Mouse (Mus musculus) CD4-positive, CD25-positive, alpha-beta regulatory T cell, adult 2 months (primary cell): ENCODE data around the gene App.

ENCODE experiments used
- DNase-seq: peaks from one replicate; pipeline ENCODE4 v3.0.0-alpha.2; 2012; ENCODE audit warnings: low read depth, low spot score

App gene

DNA sequence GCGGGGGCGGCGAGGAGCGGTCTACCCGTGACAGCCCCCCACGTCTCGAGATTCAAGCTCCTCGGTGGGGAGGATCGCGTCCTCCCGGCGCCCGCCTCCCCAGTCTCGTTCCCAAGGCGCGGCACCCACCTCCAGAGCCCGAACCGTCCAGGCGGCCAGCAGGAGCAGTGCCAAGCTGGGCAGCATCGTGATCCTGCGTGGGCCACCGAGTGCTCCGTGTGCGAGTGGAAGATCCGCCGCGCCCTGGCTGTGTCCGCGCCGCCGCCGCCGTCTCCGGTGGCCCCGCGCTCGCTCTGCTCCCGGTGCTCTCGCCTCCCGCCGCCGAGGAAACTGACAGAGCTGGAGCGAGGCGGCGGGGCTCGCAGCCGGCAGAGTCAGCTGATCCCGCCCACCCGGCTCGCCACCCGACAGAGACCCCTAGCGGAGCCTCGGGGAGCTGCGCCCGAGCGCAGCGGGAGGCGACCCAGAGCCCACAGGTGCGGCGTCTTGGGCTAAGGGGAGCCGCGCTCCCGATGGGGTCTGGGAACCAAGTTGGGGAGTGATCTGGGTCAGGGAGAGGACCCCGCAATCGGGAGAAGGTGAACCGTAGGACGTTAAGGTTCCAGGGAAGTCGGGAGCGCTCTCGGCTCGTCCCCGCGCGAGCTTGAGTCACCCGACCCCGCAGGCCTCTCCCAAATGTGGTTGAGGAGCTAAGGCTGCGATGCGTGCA, at the start of gene App:
Gene App (minus strand): TSS at position 394 of the 709 bp plus-strand sequence.
- peak; percentile 60 for DNase-seq

DNA sequence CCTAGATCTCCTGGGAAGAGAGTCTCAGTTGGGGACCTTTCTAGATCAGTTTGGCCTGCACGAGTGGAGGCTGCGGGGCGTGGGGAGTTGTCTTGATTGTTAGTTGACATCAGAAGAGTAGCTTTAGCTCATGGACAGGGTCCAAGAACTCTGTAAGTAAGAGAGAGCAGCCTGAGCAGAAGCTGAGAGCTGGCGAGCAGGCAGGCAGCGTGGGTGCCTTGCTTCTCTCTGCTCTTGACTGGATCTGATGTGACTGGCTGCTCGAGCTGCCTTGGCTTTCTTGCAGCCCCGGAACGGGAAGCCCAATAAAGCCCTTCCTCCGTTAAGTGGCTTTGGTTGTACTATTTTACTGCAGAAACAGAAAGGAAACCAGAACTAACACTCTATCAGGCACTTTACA, 42.3 kb upstream of the App start:
- DNase-seq = no peak

DNA sequence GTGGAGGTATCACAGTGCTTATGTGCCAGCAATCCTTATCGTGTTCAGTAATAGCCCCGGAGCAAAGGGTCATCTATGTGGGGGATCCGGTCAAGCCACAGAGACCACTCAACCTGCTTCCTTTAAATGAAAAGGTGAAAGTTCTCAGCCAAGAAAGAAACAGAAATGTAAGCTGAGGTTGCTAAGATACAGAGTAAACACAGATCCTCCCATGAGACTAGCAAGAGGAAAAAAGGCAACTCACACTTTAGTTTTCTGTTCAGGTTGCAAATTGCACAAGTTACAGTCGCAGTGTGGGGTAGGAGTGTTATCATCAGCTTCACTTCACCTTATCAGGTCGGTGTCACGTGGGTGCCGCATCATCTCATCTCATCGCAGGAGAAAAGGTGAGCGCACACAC, 41.6 kb upstream of the App start:
- no peak for DNase-seq

DNA sequence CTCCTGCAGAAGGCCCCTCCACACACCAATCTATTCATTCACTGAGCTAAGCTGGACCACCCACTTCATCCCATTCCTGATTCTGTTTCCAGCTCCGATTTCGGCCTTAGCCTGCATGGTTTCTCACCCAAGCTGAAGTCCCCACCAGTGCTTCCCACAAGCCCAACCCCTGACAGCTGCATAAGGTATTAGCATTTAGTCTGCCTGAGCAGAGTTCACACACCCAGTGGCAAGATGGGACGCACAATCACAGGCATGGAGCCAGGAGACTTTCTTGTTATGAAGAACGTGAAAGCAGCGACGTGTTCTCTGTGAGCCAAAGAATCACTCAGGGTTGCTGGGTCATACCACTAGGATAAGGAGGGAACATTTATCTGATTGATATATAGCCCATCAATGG, 22.1 kb upstream of the App start:
- DNase-seq = no peak

DNA sequence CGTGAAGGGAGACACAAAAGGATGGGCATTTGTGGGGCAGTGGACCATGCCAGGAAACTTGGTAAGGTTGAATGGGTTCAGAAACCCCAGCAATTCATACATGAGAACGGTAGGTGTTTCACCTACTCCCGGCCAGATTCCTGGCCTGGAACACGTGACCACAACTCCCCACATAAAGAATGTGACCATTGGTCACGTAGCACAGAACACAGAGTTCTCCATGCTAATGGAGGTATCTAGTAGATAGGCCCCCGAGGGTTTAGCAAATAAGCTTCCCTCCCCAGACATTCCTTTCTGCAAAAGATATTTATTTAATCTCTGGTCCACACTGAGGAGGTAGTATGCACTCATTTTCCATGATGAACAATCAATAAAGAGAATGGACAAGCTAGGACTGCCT, 21.6 kb upstream of the App start:
- no peak for DNase-seq

DNA sequence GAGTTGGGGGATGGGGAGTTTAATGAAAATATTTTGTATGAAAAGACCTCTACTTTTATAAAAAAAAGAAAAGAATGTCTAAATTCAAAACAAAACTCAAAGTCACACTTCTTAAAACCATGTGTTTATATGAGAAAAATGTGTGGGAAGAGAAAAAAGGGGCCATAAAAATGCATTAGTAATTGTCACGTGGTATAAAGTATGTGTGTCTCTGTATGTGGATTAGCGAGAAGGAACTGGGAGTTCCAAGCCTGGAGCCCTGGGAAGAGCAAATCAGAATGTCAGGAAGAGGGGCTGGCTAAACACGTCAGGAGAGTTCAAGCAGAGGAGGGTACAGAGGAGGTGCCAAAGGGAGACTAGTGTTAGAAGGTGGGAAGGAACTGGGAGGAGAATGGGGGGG, 7.9 kb upstream of the App start:
- no peak for DNase-seq

DNA sequence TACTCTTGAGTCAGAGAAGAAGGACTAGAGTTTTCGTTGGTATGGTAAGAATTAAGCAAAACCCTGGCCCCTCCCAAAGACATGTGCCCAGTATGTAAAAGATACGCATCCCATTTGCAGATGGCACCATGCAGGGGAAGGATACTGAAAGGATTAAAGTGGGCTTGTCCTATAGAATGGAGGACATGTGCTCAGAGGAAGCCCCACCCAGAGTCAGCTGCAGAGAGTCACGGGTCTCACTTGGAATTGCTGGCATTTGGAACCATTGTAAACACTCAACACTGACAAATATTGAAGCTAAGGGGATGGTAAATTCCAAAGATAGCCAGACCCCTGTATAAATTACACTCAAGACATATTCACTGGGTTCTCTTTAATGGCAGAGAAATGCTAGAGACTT, 7.1 kb upstream of the App start:
- DNase-seq = no peak

DNA sequence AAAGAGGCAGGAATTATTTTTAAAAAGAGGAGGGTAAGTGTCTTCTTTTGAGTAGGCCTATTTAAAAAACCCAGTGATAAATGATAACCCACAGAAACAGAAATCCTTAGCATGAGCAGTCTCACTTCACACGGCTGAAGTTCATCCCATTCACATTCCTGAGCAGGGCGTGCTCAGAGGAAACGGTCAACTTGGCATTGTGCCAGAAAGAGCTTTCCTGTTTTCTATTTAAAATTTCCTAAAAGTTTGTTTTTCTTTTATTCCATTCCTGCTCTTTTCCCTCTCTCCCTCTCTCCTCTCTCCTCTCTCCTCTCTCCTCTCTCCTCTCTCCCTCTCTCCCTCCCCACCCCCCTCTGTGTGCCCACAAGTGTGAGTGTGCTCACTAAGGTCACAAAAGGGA, 3.1 kb upstream of the App start:
- DNase-seq = no peak

DNA sequence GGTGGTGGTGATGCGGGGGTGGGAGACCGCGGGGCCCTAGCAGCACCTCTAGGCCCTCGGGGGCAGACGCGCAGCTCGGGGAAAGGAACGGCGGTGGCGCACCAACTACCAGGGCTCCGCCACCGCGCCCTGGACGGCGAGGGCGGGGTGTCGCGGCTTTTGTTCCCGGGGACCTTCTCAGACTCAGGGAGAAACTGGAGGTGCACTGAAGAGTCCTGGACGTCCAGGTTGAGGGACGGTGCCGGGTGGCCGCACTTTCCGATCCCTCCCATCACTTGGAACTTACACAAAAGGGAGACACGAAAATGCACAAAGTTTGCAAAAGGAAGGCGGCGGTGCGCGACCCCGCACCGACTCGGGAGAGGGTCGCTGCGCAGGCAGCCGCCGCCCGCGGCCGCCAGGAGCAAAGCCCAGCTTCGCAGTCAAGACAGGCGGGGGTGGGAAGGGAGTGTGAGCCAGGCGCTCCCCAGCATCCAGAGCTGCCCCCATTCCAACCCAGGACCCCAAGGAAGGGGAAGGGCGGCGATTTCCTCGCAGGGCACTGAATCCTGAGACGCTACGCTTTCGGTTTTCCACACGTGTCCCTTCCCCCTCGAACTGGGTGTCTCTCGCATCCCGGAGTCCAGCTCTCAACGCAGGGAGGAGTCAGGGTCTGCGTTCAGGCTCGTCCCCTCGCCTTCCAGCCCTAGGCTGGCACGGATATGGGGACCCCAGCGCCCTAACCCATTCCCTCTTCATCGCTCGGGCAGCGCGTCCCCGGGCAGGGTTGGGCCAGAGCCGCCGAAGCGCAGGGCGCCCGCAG, 794 bp downstream of the App start:
- DNase-seq = peak; percentile 3

DNA sequence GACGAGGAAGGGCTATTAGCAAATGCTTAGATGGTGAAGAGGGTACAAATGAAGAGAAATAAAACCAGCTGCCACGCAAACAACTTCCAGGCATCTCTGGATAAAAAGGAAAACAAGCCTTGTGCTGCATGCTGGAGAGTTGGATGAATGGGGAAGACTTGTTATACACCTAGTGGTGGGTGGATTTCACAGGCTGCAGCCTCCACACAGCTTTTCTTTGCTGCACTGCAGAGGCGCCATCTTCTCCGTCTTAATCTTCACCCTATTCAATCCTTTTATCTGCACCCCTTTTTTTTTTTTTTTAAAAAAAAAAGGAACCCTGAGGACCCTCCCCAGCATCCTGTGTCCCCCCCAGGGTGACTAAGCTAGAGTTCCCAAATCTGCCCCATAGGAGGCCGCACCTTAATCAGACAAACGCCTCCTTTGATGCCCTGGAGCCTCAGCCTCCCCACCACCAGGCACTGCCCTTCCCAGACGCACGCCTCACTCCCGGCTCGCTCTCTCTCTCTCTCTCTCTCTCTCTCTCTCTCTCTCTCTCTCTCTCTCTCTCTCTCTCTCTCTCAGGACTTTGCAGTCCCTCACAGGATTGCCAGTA, 1.5 kb downstream of the App start:
- DNase-seq = no peak

DNA sequence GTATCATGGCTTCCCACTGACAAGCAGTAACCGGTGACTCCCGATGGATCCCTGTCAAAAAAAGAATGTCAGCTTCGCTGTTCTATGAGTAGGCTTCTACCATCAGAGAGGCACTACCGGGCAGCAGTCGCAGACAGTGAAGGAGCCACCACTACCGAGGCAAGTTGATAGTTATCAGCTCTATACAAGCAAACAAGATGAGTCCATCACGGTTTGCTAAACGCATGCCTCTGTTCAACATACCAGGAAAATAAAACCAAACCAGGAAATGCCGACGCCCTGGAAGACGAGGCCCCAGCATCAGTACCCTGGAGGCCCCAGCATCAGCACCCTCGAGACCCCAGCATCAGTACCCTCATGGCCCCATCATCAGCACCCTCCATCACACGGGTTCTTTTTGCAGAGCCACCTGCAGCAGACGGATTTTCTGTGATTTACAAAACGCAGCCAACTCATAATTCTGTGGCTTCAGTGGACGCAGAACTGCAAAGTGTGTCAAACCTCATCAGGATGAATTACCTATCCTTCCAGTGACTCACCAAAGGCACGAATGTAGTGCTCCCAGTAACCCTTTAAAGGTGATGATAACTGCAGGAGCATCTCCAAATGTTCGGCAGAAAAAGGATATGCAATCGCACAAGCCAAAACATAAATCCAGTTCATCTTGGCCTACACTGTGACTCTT, 2.6 kb downstream of the App start:
- no peak for DNase-seq

DNA sequence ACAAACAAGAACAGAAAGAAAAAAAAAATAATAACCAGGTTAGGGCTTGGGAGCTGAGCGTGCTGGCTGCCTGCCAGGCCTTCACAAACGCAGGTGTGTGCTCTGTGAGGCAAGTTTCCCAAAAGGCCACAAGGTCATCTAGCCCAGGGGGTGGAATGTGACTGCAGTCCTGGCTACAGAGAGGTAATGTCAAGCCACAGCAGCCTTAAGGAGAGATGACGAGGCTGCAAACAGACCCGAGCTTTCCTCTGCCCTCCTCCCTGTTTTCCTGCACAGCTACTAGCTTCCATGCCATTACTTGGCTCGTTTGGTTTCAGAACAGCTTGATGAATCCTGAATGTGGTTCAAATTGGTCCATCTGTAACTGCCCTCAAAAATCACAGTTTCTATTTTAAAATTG, 4.7 kb downstream of the App start:
- DNase-seq = no peak

DNA sequence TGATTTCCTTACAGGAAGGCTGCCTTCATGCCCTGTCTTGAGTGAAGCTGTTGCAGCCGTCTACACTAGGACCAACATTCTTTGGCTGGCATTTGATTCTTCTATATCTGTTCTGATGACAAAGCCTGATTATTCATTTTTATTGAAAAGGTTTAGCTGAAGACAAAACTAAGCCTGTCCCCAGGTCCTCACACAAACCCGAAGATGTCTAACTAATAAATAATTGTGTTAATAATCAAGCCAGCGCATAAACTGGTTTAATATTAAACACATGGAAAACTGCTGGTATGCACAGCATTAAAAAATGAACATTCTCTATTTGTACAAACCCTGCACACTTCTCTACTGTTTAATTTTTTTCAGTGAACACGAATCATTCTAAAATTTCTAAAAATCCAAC, 7.4 kb downstream of the App start:
- DNase-seq = no peak

DNA sequence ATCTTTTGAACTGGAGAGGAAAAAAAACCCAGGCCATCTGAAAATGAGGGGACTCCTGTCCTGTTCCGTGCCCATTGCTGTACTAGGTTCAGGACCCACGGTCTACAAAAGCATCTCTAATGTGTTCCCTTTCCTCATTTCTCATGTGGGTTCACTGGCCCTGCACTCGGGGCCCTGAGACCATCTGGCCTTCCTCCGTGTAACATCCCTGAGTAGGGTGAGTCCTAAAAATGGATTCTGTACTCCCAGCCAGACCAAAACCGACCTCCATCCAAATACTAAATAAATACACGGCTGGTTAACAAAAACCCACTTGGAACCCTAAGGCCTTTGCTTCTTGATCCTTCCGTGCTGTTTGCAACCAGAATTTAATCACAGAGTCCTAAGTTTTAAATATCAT, 7.9 kb downstream of the App start:
- no peak for DNase-seq

DNA sequence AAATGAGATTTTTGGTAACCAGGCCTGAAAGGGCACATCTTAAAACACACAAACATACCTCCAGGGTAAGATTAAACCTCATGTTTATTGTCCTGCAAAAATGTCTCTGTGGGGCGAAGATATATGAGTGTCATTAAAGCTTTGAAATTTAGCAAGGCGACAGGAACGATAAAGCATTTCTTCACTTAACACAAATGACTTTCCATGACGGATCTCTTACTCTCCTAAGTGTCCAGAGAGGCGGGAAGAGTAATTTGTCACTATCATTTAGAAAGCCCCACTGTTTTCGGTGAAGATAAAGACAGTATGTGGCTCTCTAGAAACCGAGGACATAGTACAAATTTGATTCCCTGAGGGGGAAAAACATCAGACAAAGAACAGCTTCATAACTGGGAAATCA, 8.4 kb downstream of the App start:
- no peak for DNase-seq

DNA sequence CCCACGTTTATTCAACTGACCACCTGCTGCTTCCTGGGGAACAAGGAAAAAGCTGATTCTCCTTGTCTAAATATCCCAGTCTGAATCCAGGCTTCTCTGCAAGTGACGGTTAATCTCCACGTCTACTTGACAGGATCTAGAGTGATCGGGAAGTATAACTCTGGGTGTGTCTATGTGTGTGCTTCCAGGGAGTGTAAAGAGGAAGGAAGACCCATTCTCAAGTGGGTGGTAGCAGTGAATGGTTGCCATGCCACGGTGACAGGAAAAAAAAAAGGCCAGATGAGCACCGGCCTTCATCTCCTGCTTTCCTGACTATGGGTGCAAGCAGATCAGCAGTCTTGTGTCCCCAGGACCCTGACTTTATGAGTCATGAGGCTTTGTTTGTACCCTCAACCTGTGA, 10.8 kb downstream of the App start:
- no peak for DNase-seq

DNA sequence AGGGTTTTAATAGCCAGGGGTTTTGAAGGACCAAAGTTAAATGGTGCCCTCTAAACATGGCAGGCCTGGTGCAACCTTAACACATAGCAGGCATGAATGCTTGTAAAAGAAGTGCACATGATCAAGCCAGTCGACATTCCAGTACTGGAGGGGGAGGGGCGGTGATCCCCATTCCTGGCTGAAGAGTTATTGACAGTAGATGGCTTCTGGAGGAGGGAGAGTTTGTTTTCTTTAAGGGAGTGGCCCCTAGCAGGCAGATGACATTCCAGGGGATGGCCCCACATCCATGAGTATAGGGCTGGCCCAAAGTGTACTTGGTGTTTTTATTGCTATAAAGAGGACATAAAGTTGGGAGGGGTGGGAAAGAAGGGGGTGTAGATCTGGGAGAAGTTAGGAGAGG, 13.4 kb downstream of the App start:
- DNase-seq = no peak

DNA sequence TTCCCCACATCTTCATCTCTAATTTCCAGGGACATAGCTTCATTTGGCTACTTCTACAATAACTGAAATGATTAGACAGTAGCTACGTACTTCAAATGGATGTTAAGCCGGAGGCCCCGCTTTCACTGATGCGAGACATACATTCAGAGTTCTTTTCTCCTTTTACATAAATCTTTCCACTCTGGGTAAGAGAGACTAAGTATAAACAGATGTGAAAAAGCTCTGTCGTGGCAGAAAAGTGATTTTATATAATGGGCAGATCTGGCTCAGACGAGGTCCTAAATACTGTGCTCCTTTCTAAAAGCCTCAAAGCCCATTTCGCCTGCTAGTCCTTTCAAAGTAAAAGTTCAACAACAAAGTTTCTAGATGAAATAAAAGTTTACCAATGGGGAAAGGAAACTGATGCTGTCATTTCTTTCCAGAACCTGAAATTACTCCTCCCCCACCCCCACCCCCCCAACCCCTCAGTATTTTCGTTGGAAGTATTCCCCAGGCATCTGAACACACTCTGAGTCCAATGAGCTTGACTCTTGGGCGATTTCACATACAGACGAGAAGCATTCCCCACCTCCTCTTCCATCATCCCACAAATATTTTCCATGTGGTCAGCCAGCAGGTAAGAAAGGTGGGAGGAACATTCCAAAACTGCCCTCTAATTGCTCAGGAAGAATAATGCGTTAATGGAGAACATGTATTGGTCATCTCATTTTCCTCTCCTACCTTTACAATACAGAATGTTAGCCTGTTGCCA, 15.6 kb downstream of the App start:
- no peak for DNase-seq

DNA sequence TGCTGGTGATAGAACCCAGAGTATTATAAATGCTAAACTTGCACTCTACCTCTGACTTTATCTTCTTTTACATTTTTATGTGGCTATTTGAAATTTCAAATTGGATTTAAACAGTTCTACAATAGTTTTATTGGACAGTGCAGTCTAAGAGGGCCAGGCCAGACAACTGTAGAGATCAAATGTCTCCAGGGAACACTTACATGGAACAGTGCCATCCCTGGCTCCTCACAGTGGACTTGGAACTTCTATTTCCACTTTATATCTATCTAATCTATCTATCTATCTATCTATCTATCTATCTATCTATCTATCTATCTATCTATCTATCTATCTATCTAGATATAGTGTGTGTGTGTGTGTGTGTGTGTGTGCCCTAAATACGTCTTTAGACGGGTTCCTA, 16.4 kb downstream of the App start:
- DNase-seq = no peak

DNA sequence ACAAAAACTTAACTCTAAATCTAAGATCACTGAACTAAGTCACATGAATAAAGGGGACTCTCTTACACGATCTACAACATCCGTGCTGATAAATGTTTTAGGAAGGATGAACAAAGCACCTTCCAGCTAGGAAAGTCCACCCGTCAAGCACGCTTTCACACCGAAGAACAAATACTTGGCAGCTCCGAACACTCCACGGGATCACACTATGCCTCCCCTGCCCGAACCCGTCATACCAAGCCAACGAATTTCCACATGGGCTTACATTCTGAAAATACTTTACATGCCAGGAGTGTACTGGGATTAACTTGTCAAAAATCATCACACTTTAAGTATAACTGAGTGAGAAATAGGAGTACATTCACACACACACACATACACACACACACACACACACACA, 17.7 kb downstream of the App start:
- DNase-seq = no peak

DNA sequence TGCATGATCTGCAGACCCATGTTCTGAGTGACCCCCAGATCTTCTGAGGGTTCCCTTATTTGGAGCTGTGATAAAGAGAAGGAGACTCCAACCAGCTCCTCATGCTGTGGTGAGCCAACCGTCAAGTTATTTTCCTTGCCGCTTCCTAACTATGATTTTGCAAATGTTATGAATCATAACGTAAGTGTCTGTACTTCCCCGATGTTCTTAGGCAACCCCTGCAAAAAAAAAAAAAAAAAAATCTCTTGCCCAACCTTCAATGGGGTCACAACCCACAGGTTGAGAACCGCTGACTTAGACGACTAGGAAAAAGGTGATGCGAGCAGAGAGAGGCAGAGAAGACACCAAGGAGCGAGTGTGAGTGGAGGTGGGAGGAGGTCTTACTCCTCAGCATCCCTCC, 21.1 kb downstream of the App start:
- DNase-seq = no peak

DNA sequence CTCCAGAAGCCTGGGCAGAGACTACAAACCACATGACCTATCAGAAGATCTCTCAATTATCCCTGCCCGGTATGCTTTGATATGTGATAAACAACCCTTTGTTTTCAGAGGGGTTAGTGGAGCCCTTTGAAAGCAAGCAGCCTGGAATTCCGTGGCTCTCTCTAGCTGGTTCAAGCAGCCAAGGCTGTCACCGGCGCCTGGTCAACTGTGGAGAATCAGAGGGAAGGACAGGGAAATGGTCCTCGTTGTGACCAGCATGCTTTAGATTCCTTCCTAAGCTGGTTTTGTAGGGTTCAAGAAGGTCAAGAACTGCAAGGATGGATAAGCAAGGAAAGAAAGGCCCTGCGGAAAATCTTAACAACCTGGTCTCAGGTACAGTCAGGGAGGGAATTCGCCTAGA, 21.9 kb downstream of the App start:
- no peak for DNase-seq
